Mouse (Mus musculus): ENCODE data around the gene Phactr4.

Phactr4 gene

DNA sequence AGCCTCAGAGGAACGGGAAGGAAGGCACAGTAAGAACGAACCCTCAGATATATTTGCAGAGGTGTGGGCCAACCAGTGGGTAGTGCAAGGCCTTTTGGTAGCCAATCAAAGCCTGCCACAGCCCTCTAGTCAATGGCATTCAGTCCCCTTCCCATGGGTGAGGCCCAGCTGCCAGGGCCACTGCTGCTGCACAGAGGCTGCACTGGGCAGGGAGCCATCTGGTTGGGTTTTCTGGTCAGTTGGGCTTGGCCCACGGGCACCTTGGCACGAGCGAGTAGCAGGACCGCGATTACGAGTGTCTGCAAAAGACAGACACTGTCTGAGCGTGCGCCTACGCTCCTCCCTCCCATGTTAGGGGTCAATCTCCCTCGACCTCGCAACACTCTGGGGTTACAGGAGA is 83.3 kb downstream of the Phactr4 start:
- DNase-seq (ENCODE audit: low read depth, low spot score) = no peak

- no peak for DNase-seq (ENCODE audit: low read depth, low spot score)
These were observed 89.4 kb downstream of the Phactr4 start for GRCm38 (mm10) chr4:132332880-132333279.

DNA sequence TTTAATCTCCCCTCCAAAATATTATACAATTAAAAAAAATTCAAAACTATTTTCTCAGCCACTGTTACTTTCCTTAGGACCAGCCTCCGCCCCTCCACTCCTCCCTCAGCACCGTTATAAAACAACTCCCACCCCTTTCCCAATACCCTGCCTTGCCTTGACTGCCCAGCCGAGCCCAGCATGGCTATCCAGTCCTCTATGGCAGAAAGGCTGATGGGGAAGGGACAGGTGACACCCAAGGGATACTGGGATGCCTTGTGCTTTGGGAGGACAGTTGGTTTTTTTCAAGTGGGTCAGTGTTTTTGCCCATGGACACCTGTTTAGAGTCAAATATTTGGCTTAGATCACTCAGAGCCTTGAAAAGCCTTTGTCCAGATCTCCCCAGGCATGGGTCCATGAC is 90.3 kb downstream of the Phactr4 start:
- no peak for DNase-seq (ENCODE audit: low read depth, low spot score)

- DNase-seq (ENCODE audit: low read depth, low spot score) = no peak
These were observed 92.4 kb downstream of the Phactr4 start for GRCm38 (mm10) chr4:132329835-132330354.

DNA sequence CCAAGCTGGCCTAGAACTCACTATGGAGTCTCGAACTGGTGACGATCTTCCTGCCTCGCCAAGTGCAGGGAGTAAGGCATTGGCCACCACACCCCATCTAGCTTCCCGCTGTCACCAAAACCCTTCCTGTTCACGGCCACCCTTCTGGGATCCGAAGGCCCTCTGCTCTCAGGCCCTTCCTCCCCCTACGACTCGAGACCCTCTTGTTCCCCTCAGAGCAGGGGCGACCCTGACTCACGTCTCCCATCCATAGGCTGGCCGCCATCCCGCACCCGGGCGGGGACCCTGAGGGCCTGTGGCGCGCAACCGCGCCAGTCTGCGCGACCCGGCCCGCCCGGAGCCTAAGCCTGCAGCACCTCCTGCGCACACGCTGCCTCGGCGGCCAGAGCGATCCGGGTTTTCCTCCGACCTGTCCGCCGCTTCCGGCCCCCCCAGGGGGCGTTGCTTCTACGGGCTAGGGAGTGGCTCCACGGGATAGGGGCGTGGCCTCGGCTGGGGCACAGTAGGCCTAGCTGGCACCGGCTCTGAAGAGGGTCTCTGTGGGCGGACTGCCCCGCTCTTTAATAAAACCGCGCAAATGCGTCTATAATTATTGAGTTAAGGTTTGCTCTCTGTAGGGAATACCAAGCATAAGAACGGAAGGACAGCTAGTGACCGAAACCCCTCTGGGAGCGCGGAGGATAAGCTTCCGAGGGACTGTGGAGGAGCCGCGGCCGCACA is 93.0 kb downstream of the Phactr4 start, which contains the start of gene Trnau1ap:
Gene Trnau1ap (minus strand): TSS at position 424 of the 720 bp plus-strand sequence.
- peak; percentile 94 for DNase-seq (ENCODE audit: low read depth, low spot score)

- DNase-seq (ENCODE audit: low read depth, low spot score) = peak; percentile 10
These were observed 93.8 kb downstream of the Phactr4 start for GRCm38 (mm10) chr4:132328391-132328982.

DNA sequence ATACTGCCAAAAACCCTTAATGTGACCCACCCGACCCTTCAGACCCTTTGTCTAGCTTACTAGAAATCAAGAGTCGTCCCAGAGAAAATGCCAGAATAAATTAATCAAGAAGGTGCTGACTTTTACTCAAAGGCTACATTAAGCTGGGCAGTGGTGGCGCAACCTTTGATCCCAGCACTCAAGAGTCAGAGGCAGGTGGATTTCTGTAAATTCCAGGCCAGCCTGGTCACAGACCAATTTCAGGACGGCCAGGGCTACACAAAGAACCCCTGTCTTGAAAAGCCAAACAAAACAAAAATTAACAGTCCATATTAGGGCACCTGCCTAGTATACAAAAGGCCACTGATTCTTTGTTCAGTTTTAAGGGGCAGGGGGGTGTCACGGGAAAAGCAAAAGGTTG is 95.8 kb downstream of the Phactr4 start:
- no peak for DNase-seq (ENCODE audit: low read depth, low spot score)

- DNase-seq (ENCODE audit: low read depth, low spot score) = no peak
These were observed 106.6 kb downstream of the Phactr4 start for GRCm38 (mm10) chr4:132315711-132316110.

GRCm38 (mm10) chr4:132312627-132313026 is 109.7 kb downstream of the Phactr4 start:
- no peak for DNase-seq (ENCODE audit: low read depth, low spot score)

DNA sequence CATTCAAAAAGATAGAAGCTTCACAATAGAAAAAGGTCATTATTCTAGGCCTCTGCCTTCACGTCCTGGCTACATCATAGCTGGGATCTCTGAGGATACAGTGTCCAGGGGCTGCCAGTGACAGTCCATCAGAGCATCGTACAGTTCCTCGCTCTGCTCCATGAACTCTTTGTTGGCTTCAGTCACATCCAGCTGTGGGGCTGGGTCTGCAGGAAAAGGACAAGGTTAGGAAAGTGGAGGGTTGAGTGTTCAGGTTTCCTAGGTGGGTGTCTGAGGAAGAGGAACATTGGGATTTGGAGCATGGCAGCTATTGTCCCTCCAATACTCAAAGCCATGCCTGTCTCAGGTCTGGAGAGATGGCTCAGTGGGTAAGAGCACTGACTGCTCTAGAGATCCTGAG is 110.5 kb downstream of the Phactr4 start:
- no peak for DNase-seq (ENCODE audit: low read depth, low spot score)

DNA sequence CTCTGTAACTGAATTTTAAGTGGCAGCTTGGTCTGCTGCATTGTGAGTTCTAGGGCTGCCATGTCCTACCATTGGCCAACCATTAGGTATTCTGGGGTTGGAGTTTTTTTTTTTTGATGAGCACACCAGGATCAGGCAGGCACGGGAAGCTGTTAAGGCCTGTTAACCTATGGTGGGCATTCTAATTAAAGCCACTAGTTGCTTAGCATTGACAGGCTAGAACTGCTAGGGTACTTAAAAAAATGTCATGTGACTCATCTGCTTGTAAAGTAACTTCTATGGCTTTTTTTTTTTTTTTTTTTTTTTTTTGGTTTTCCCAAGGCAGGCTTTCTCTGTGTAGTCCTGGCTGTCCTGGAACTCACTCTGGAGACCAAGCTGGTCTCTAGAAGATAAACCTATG is 111.1 kb downstream of the Phactr4 start:
- DNase-seq (ENCODE audit: low read depth, low spot score) = no peak

DNA sequence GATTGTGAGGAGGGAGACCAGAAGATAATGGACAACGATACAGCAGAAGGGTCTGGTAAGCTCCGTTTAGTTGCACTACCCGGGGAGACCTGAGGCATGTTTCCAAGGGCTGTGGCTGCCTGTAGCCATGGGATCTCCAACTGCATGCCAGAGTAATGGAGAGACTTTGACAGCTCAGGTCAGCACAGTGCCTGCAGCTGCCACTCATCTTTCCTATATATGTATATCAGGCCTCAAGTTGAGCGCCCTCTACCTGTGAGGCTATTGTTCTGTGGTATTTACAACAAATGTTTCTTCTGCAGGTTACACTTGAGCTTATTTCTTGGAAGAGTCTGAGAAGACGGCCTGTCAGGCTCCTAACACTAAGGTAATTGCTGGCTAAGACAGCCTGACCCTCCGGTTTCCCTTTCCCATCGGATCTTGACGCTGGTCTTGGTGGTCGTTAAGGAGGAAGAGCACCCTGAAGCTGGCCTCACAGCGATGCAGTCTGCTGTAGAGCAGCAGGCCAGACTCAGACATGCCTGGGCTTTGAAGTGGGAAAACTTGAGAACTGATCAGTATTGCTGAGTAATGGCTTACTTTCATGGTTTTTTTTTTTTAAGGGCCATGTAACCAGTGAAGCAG is 112.3 kb downstream of the Phactr4 start:
- DNase-seq (ENCODE audit: low read depth, low spot score) = peak; percentile 69

DNA sequence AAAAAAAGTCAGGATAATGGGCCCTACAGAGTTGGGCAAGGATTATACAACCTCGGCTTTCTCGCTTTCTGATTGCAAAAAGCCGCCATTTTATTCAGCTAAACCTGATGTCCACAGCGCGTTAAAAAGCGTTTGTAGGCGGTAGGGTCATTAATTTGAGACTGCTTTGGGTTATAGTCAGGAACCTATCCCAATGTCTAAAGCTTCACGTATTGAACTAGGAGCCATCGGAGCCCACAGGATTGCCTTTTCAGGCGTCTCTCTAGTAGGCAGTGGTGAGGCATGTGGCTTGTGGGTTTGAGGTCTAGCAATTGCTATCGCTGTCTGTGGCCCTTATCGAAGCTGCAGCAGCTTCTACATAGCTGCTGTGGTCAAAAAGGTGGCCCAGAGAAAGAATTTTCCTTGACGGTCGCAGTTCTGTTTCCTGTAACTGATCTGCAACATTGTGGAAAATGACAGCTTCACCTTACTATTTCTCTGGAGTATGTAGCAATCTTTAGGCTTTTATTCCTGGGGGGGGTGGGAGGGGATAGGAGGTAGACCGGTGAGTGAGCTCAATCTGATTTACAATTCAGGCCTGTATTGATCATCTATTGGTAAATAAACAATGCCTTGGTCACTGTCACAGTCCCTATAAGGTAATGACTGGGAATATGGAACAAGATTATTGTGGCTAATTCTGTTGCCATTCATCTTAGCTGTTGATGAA is 113.0 kb downstream of the Phactr4 start:
- no peak for DNase-seq (ENCODE audit: low read depth, low spot score)

GRCm38 (mm10) chr4:132308437-132309139 is 113.7 kb downstream of the Phactr4 start:
- peak; percentile 86 for DNase-seq (ENCODE audit: low read depth, low spot score)

DNA sequence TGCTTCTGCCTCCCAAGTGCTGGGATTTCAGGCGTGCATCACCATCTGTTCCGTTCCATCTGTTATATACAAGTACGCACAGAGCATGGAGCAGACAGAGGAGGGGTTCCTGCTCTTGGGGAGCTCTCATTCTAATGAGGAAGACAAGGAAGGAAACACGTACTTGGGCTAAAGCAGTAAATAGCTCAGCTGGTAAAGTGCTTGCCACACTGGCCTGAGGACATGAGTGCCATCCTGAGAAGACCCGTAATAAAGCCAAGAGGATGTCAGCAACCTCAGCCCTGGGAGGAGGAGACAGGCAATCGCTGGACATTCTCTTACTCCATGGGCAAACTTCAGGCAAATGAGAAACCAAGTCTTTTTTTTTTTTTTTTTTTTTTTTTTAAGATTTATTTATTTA is 116.3 kb downstream of the Phactr4 start:
- no peak for DNase-seq (ENCODE audit: low read depth, low spot score)

Measured in A20 (cell line).